Mouse (Mus musculus) gastrocnemius, postnatal 4 days (tissue): ENCODE results near the gene Cntn1. TPM values are rescaled to one million over a fixed set of nuclear protein-coding genes. Genes with fewer than 3 reads are reported as not detected.
"Not testable (repeated sequence)": the region's sequence is repeated elsewhere in the genome, so short reads cannot be mapped to it uniquely, and the experiment has no call there.

Experiments used
- DNase-seq, 2 experiments: peaks; one replicate each; pipeline ENCODE4 v3.0.0; 2021 to 2022; ENCODE audit warnings: low spot score in 2 of 2, mixed read lengths in 2 of 2
- total RNA-seq, 2 experiments: library from RNA; stranded (reverse); gene quantifications; 2 replicates each; pipeline ENCODE4 v1.2.3; 2021

Gene Cntn1
- total RNA-seq, 2 experiments from 2014 or later = 0.66 to 1.2 TPM

GRCm38 (mm10) chr15:92268341-92268740, 217.4 kb downstream of the Cntn1 start:
- DNase-seq = no peak

DNA sequence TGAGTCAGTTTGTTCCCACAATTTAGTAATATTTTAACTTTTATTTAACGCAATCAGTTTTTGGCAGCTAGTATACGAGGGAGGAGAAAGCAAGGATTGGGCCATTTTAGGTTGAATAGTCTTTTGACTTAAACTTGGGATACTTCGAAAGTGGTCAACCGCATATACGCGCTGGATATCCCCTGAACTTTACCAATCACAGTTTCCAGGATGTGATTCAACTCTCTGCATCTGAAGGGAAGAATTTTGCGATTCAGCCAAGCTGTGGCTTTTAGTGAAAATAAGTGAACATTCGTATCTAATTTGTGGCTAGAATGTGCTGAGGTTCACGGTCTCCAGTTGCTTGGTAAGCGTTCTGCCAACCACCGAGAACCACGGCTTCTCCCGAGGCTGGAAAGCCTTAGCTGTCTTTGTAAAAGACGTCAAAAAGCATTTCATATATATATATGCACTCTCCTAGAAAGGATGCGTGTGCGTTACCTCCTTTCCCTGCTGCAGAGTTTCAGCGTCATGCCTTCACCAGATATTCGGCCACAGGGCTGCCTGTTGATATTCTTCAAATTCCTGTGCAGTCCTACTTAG, 217.9 kb downstream of the Cntn1 start:
- no peak for DNase-seq

DNA sequence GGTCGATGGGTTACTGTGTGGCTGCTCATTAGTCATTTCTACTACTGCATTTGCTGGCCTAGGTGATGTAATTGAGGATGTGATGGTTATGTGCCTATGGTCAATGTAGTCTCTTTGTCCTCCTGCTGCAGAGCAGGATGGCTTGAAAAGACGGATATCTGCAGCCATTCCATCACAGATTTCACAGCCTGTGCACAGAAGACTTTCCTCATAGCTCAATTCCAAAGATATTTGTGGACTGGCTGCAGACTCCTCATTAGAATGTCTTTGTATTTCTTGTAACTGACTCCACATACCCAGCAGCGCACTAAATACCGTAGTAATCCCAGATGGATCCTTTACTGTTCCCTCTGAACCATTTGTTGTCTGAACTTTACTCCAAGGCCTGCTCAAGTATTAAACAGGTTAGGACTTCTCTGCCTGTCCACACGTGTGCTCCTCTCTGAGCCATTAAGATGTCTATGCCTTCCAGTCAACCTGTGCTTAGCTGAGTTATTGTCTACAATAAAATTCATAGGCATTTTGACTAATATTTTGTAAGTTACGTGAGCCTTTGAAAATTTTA, 220.9 kb downstream of the Cntn1 start:
- DNase-seq = no peak

DNA sequence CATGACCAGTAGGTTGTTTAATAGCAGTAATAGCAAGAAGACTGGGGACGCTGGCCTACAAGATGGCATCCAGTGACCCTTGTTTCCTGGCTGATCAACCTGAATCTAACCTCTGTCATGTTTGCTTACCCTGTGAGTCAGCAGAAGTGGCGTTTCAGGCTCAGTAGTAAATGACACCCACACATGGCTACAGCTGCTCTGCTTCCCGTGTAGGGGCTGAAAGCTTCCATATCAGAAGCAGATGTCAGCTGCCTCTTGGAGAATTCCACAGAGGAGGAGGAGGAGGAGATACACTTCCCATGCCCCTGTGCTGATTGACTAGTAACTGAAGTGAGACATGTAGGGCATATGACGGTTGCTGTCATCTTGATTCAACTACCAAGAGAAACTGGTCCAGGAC, 225.9 kb downstream of the Cntn1 start:
- DNase-seq = no peak

DNA sequence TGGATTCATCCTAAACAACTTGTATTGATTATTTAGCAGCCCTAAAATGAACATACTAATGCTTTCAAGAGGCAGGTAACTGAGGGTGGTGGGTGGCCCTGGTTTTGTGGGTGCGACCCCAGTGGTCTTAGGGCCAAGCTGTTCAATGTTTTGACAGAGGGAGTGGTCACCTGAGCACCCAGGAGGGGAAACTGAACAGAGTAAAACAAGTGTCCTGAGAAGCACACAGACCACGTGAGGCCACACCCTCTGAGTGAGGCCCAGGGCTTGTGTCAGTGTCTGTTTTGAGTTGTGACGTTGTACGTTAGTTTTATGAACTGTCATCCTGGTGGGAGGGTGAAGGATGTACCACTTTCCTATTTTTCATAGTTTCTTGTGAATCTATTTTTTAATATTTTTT, 227.0 kb downstream of the Cntn1 start:
- no peak for DNase-seq

GRCm38 (mm10) chr15:92280966-92281365, 230.0 kb downstream of the Cntn1 start:
- DNase-seq = no peak

DNA sequence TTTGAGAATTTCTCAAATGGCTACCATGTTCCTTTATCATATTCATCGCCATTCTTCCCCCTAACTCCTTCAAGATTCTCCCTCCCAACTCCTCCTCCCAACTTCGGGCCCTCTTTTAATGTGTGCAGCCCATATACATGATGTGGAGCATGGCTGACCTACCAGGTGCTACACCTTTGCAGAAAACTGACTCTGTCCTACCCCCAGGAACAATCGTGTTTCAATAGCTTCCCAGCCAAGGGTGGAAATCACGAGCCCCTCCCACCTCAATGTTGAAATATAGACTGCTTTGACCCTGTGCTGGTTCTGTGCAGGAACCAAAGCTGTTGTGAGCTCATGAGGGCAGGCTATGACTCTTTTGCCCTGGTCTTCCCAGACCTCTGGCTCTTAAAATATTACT, 236.7 kb downstream of the Cntn1 start:
- no peak for DNase-seq

DNA sequence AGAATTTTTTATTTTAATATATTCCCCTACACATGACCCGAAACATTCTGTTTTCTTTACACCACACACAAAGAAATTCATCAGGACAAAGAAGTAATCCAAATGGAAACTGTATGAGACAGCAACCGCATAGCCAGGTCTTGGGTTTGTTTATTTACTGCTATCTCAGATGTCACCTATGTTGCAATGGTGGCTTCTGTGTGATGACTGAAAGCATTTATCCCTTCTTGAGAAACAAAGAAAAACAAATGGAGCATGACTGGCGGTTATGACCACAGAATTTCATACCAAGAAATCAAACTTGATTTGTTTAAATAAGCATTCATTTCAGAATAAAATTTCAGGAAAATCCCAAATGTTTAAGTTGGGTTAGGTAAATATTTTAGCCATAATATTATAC, 245.5 kb downstream of the Cntn1 start:
- DNase-seq = no peak

- no peak for DNase-seq
Measured at GRCm38 (mm10) chr15:92302796-92303195, 251.8 kb downstream of the Cntn1 start.

GRCm38 (mm10) chr15:92304221-92304620, 253.3 kb downstream of the Cntn1 start:
- DNase-seq = no peak

DNA sequence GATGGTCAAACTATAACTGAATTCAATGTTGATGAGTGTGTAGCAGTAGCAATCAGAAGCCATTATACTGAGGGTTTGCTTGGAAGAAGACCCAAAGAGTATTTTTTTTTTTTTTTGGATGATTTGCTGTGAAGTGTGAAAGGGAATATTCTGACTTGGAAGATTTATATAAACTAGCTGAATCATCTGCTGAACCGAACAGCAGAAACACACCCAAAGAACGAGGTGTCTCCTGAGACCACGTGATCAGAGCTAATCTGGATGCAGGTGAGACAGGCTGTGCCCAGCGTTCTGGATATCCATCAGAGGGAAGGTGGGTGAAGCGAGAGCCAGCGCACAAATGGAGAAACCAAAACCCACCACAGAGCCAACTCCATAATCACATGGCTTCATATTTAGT, 271.0 kb downstream of the Cntn1 start:
- DNase-seq = no peak

GRCm38 (mm10) chr15:92327111-92327510, 276.1 kb downstream of the Cntn1 start:
- DNase-seq = no peak

- DNase-seq = no peak
Measured at GRCm38 (mm10) chr15:92340253-92340652, 289.3 kb downstream of the Cntn1 start.

DNA sequence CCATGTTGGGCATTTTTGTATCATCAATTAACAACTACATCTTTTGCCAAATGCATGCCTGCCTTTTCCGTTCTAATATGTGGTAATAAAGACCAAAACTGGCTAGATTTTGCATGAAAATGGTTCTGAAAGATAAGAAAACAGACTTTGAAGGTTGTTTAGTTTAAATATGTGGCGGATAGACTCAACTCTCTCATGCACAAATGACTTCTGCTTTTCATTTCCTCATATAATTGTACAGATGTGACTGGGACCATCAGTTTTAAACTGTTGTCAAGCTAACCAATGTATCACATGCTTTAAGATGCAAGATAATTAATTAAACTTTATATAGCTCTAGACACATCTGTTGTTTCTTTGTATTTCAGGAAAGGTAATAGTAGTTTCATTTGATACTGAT, 290.5 kb downstream of the Cntn1 start:
- DNase-seq = no peak

- no peak for DNase-seq
Measured at GRCm38 (mm10) chr15:92344136-92344869, 293.3 kb downstream of the Cntn1 start.

GRCm38 (mm10) chr15:92347426-92347825, 296.5 kb downstream of the Cntn1 start:
- DNase-seq = no peak

DNA sequence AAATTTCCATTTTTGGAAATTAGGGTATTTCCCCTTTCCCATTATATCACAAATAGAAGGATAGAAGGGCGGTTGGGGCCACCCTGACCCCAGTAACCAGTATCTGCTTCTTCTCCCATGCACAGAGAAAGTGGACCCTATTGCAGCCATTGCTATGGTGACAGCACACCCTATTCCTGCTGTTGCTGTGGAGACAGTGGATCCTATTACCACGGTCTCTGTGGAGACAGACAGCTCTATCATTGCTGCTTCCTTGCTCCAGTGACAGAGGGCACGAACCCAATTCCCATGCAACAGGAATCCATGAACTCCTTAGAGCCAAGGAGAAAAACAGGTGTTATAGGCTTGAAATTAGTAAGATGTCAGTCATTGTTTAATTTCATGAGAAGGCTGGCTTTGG, 296.9 kb downstream of the Cntn1 start:
- no peak for DNase-seq

- not testable (repeated sequence) for DNase-seq
Measured at GRCm38 (mm10) chr15:92348453-92348852, 297.5 kb downstream of the Cntn1 start.

DNA sequence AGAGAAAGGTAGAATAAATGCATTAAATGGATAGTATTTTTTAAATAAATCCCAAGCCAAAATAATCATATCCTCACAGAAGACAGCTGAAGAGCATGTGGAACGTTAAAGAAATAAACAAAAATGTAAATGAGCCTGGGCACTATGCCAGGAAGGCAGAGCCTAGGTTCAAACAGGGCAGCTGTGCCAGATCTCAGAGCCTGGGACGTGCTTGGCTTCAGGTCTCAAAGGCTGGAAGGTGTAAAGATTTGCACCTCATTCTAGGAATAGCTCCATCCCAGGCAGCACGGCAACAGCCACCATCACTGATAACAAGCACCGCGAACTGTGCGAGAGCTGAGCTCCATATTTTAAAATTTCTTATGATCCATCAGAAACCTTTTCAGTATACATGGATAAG, 313.2 kb downstream of the Cntn1 start:
- DNase-seq = no peak

- DNase-seq = no peak
Measured at GRCm38 (mm10) chr15:92364592-92364991, 313.6 kb downstream of the Cntn1 start.
